Mouse (Mus musculus) intestine, postnatal 0 days (tissue): ENCODE measurements at regions not wholly inside any gene's neighbourhood (a gene's known extent, or its start where the extent isn't known, plus 50 kb on each side); places are given as distances from the start of the nearest gene placed in this dataset.

ENCODE experiments used
- ATAC-seq: fragments of 200-750 bp; cut with Nextera tagmentation; 2 replicates; pipeline ENCODE4 v1.8.0; 2017; ENCODE audit warnings: mild to moderate bottlenecking, moderate TSS enrichment, moderate library complexity
- H3K27ac ChIP-seq: fragments of 300-500 bp; sonication (generic); 2 replicates; pipeline ENCODE4 v1.5.1; 2014; ENCODE audit warnings: mild to moderate bottlenecking, low read depth, low read length, moderate library complexity
- H3K27me3 ChIP-seq: fragments of 300-500 bp; sonication (generic); replicated peaks from 2 replicates; pipeline ENCODE4 v1.6.1; 2014; ENCODE audit warnings: low read length, mixed read lengths; ENCODE audit not compliant: control insufficient read depth, insufficient read depth
- H3K36me3 ChIP-seq: fragments of 300-500 bp; sonication (generic); 2 replicates; pipeline ENCODE4 v1.6.1; 2014; ENCODE audit warnings: mild to moderate bottlenecking, moderate library complexity; ENCODE audit not compliant: control insufficient read depth, insufficient read depth
- H3K4me1 ChIP-seq: fragments of 300-500 bp; sonication (generic); replicated peaks from 2 replicates; pipeline ENCODE4 v1.6.1; 2014; ENCODE audit warnings: antibody characterized with exemption, low read length, mixed read lengths; ENCODE audit not compliant: control insufficient read depth, insufficient read depth
- H3K4me2 ChIP-seq: fragments of 300-500 bp; sonication (generic); replicated peaks from 2 replicates; pipeline ENCODE4 v1.6.1; 2014; ENCODE audit warnings: low read depth, mild to moderate bottlenecking, moderate library complexity
- H3K4me3 ChIP-seq: fragments of 300-500 bp; sonication (generic); 2 replicates; pipeline ENCODE4 v1.5.1; 2014; ENCODE audit warnings: low read depth, low read length
- H3K9ac ChIP-seq: fragments of 300-500 bp; sonication (generic); 2 replicates; pipeline ENCODE4 v1.6.1; 2014; ENCODE audit warnings: mild to moderate bottlenecking, low read depth, low read length
- H3K9me3 ChIP-seq: fragments of 300-500 bp; sonication (generic); 2 replicates; pipeline ENCODE4 v1.6.1; 2016; ENCODE audit warnings: mixed run types; ENCODE audit not compliant: control insufficient read depth
- CTCF ChIP-seq: sonication (generic); IDR thresholded peaks from 2 replicates; pipeline ENCODE4 v1.5.1; 2016; ENCODE audit warnings: low read depth, mild to moderate bottlenecking, control low read depth, antibody characterized with exemption, moderate library complexity
- WGBS: fragments of 180-500 bp; shearing (Covaris S2); extraction: QIAGEN DNeasy Blood & Tissue Kit; methylation state at CpG from one replicate; pipeline ENCODE4 v1.1.7; 2014; 5-methylcytosine and 5-hydroxymethylcytosine counted together

DNA sequence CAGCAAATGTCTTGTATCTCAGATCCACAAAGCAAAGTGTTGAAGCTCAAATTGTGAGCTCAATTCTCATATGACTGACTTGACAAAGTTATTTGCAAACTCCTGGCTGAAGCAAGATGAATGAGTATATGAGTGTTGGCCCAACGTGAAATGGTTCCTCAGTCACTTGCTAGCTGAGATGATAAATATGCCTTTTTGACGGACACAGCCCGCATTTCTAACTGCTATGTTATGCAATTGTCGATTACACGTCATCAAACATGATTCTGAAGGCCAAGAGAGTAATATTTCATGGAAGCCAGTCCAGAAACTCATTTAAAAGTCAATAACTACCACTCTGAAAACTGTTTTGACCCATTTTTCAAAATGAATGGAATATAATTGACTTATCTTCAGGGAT, 520.6 kb downstream of the Lipi start:
- no peak overlapping the region for H3K4me2 ChIP-seq
- TF ChIP-seq CTCF: no peak
- no peak overlapping the region for H3K9ac ChIP-seq
- no peaks in the 10 kb centered on the region for H3K36me3 ChIP-seq
- 78% methylated on average over 5 of the region's 5 CpGs for WGBS
- H3K4me3 ChIP-seq: no peak overlapping the region
- no peaks in the 10 kb centered on the region for H3K27me3 ChIP-seq
- H3K9me3 ChIP-seq: no peaks in the 10 kb centered on the region
- no peaks in the 10 kb centered on the region for H3K4me1 ChIP-seq
- ATAC-seq: no peak
- H3K27ac ChIP-seq: no peak overlapping the region

DNA sequence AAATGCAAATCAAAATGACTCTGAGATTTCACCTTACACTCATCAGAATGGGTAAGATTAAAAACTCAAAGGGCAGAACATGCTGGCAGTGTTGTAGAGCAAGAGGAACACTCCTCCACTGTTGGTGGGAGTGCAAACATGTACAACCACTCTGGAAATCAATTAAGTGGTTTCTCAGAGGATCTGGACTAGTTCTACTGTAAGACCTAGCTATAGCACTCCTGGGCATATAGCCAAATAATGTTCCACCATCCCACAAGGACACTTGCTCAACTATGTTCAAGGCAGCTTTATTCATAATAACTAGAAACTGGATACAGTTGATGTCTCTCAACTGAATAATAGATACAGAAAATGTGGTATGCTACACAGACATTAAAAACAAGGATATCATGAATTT, 532.9 kb downstream of the Lipi start:
- no peak overlapping the region for H3K4me2 ChIP-seq
- TF ChIP-seq CTCF: no peak
- H3K4me3 ChIP-seq: no peak overlapping the region
- no peak overlapping the region for H3K9ac ChIP-seq
- H3K9me3 ChIP-seq: no peaks in the 10 kb centered on the region
- no peaks in the 10 kb centered on the region for H3K4me1 ChIP-seq
- H3K27ac ChIP-seq: no peak overlapping the region
- no peaks in the 10 kb centered on the region for H3K27me3 ChIP-seq
- no peaks in the 10 kb centered on the region for H3K36me3 ChIP-seq
- ATAC-seq: no peak

DNA sequence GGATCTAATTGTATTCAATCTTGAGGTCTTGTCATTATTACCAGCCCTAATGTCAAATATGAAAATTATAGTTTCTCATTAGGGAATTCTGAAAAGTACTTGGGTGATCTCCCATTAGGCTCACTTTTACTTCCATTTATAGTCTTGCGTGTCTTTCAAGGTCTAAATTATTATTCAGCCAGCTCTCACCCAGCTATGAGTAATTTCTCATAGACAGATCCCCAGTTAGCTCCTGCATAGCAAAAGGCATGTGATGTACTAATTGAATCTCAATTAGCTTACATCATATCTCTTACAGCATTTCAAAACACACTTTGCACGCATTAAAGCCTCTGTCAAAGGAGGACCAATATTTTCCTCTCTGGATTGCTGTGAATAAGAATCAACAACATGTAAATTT, 539.9 kb downstream of the Lipi start:
- no peak for ATAC-seq
- Histone ChIP-seq H3K4me1 (no peaks in the 10 kb centered on the region), H3K9ac (no peak overlapping the region), H3K9me3 (no peaks in the 10 kb centered on the region), H3K36me3 (no peaks in the 10 kb centered on the region), H3K27ac (no peak overlapping the region), H3K4me3 (no peak overlapping the region), H3K27me3 (no peaks in the 10 kb centered on the region), H3K4me2 (no peak overlapping the region)
- 79% methylated on average over 2 of the region's 2 CpGs for WGBS
- no peak for TF ChIP-seq CTCF
